Mouse (Mus musculus) myocyte (in vitro differentiated cells): Measurements from ENCODE around the gene Gsg1.

Experiments used
- E2F4 ChIP-seq: IDR thresholded peaks from one replicate; pipeline ENCODE4 v1.6.1; 2011; ENCODE audit warnings: mild to moderate bottlenecking, control low read depth, moderate library complexity; ENCODE audit not compliant: insufficient read depth
- MYOD1 ChIP-seq, 3 experiments: IDR thresholded peaks; one replicate each; pipeline ENCODE4 v1.6.1; 2011; ENCODE audit warnings: control low read depth in 2 of 3, low read depth in 2 of 3, mild to moderate bottlenecking in 2 of 3, moderate library complexity in 1 of 3; ENCODE audit not compliant: insufficient read length in 2 of 3, control insufficient read depth in 1 of 3
- POLR2A ChIP-seq: IDR thresholded peaks from one replicate; pipeline ENCODE4 v1.6.1; 2011; ENCODE audit warnings: low read depth, mild to moderate bottlenecking, control low read depth, moderate library complexity; ENCODE audit not compliant: insufficient read length
- POLR2AphosphoS2 ChIP-seq: IDR thresholded peaks from one replicate; pipeline ENCODE4 v1.6.1; 2011; ENCODE audit warnings: low read depth, control low read depth; ENCODE audit not compliant: insufficient read length

DNA sequence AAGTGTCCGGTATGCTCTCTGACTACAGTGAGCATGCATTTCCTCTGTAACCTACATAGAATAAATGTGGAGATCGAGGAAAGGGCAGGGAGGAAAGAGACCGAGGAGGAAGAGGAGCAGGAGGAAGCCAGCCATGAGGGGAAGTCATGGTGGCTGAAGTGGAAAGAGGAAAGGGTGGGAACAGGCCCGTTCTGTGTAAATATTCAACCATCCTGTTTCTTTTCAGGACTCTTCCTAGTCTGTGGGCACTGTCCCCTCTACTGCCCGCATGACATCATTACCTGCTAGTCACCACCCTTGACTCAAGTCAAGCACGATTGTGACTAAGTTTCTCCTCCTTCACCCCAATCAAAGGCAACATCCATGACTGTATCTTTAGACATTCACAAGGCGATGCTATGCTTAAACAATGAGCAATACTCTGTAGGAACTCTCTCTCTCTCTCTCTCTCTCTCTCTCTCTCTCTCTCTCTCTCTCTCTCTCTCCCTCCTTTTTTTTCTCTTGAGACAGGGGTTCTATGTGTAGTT is 44.9 kb upstream of the Gsg1 start:
- TF ChIP-seq POLR2A, result no peak
- no peak for TF ChIP-seq POLR2AphosphoS2
- no peak for TF ChIP-seq MYOD1 (IDR thresholded peaks at IDR 0.05; ENCODE audit: control insufficient read depth in 1 of 3, insufficient read length in 2 of 3, low read depth in 2 of 3)
- TF ChIP-seq E2F4, result no peak
